Mouse (Mus musculus): ENCODE data around the gene 1700003F12Rik. TPM values are rescaled to one million over a fixed set of nuclear protein-coding genes. Genes with fewer than 3 reads are reported as not detected.

The 1700003F12Rik gene
- polyA plus RNA-seq, 1 experiment, result 3.3 TPM

DNA sequence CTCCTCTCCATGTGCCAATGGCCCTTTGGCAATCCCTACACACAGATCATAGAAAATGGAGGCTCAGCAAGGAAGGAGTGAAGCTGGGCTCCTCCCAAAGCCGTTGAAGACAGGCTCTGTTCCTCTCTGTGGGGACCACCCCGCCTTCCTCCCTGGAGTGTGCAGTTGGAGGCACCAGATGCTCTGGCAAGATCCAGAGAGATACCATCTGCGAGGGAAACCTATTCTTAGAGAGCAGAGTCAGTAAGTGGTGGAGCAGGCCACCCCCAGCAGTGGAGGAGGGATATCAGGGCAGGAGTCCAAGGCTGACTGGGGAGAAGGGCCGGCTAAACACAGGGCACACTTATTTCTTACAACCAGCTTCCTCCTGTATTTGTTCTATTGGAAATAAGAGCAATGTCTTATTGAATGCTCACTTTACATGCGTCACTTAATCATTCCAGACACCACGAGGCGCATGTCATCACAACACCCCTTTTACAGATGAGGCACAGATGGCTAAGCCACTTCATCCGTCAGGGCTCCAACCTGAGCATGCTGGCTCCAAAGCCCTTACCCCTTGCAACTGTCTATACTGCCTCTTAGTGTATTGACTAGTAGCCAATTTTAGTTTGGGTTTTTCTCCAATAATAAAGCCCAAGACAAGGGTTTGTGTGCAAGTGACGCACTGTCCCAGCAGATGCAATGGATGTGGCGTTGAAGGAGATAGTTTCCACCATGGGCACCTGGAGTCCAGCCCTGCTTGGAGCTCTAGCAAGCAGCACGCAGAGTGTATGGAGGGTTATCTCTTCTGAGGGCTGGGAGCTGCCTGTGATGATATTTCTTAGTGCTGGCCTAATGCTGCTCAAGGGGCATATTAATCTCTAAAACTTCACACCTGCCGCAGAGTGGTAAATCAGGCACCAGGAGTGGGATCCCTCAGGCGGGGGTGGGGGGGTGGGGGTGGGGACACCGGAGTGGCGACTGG is 37.3 kb downstream of the 1700003F12Rik start:
- Histone ChIP-seq H3K36me3 (ENCODE audit: control insufficient read depth, insufficient read depth, low read length) (peaks cover 7% of the 10 kb centered on the region), H3K4me1 (ENCODE audit: control insufficient read depth, insufficient read depth, insufficient read length) (no peaks in the 10 kb centered on the region), H3K27me3 (ENCODE audit: control insufficient read depth, insufficient read depth, low read length) (no peaks in the 10 kb centered on the region), H3K4me3 (ENCODE audit: extremely low read depth, insufficient read depth, insufficient read length) (no peak overlapping the region), H3K27ac (ENCODE audit: insufficient read depth, low read length) (no peak overlapping the region)
- no peak for TF ChIP-seq POLR2A (IDR thresholded peaks at IDR 0.05; ENCODE audit: low read depth, low read length)
- no peak for TF ChIP-seq CTCF (IDR thresholded peaks at IDR 0.05; ENCODE audit: extremely low read depth, insufficient read depth, insufficient read length, insufficient replicate concordance)
- DNase-seq (ENCODE audit: low read depth in 1 of 2, low spot score in 2 of 2), result no peak
- 72% methylated on average over 15 of the region's 15 CpGs for WGBS

DNA sequence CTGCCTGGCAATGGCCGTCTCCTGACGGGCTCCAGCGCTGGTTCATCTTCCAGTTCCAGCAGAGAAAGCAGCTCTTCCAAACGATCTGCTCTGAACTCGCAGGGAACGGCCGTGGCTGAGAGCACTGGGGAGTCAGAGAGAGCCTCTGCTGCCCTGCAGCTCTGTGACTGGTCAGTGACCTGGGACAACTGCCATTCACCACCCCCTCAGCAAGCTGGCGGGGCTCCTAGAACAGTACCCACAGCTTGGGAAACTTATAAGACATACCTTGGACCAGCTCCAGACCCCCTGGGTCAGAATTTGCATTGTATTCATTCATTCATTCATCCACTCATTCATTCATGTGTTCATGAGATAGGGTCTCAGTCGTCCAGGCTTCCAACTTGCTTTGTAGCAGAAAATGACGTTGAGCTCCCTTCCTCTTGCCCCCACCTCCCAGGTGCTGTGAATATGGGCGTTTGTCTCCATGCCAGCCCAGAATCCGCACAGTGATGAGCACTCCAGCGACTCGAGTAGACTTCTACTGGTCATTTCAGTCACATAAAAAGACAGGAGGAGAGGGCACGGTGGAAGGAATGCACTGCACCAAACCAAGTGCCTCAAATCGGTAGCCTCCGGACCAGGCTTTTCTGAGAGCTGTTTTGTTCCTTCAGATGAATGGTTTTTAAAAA is 38.2 kb downstream of the 1700003F12Rik start:
- DNase-seq (ENCODE audit: low read depth in 1 of 2, low spot score in 2 of 2), result no peak
- WGBS, result 85% methylated on average over 17 of the region's 17 CpGs

DNA sequence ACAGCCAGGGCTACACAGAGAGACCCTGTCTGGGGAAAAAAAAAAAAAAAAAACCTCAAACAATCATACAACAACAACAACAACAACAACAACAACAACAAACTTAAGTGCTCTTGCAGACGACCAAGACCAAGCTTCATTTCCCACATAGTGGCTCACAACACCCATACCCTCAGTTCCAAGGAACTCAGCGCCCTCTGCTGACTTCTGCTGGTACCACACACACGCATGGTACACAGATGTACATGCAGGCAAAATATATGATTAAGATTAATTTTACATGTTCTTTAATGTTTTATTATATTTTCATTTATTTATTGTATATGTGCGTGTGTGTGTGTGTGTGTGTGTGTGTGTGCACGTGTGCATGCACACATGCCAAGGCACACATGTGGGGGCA is 39.5 kb downstream of the 1700003F12Rik start:
- H3K27me3 ChIP-seq (ENCODE audit: control insufficient read depth, insufficient read depth, low read length), result no peaks in the 10 kb centered on the region
- 84% methylated on average over 5 of the region's 5 CpGs for WGBS
- DNase-seq (ENCODE audit: low read depth in 1 of 2, low spot score in 2 of 2), result peak in 1 of 2 experiments; percentile 16
- H3K4me3 ChIP-seq (ENCODE audit: extremely low read depth, insufficient read depth, insufficient read length), result no peak overlapping the region
- H3K4me1 ChIP-seq (ENCODE audit: control insufficient read depth, insufficient read depth, insufficient read length), result no peaks in the 10 kb centered on the region
- H3K27ac ChIP-seq (ENCODE audit: insufficient read depth, low read length), result no peak overlapping the region
- H3K36me3 ChIP-seq (ENCODE audit: control insufficient read depth, insufficient read depth, low read length), result peaks cover 7% of the 10 kb centered on the region
- TF ChIP-seq CTCF (IDR thresholded peaks at IDR 0.05; ENCODE audit: extremely low read depth, insufficient read depth, insufficient read length, insufficient replicate concordance) (peak; percentile 26; the same call in 1 of the 2 replicates), POLR2A (IDR thresholded peaks at IDR 0.05; ENCODE audit: low read depth, low read length) (no peak)

More for the DNA sequence above, 38.2 kb downstream of the 1700003F12Rik start:
- H3K4me3 ChIP-seq (ENCODE audit: extremely low read depth, insufficient read depth, insufficient read length), result no peak overlapping the region
- no peak for TF ChIP-seq POLR2A (IDR thresholded peaks at IDR 0.05; ENCODE audit: low read depth, low read length)
- TF ChIP-seq CTCF (IDR thresholded peaks at IDR 0.05; ENCODE audit: extremely low read depth, insufficient read depth, insufficient read length, insufficient replicate concordance), result no peak
- H3K4me1 ChIP-seq (ENCODE audit: control insufficient read depth, insufficient read depth, insufficient read length), result no peaks in the 10 kb centered on the region
- no peaks in the 10 kb centered on the region for H3K27me3 ChIP-seq (ENCODE audit: control insufficient read depth, insufficient read depth, low read length)
- H3K27ac ChIP-seq (ENCODE audit: insufficient read depth, low read length), result no peak overlapping the region
- peaks cover 7% of the 10 kb centered on the region for H3K36me3 ChIP-seq (ENCODE audit: control insufficient read depth, insufficient read depth, low read length)

DNA sequence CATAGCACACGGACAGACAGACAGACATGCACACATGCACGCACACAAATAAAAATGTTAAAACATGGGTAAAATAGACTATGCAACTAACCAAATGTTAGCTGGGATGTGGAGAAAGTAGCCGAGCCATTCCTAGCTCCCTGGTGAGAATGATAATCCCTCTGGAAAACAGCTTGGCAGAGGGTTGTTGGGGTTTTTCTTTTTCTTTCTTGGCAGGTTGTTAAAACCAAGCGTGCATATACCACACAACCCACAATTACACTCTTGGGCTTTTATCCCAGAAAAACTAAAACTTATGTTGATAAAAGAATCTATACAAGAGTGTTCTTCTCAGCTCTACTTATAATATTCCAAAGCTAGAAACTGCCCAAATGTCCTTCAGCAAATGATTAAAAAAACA is 42.2 kb downstream of the 1700003F12Rik start:
- H3K27me3 ChIP-seq (ENCODE audit: control insufficient read depth, insufficient read depth, low read length), result no peaks in the 10 kb centered on the region
- H3K4me3 ChIP-seq (ENCODE audit: extremely low read depth, insufficient read depth, insufficient read length), result no peak overlapping the region
- TF ChIP-seq POLR2A (IDR thresholded peaks at IDR 0.05; ENCODE audit: low read depth, low read length) (no peak), CTCF (IDR thresholded peaks at IDR 0.05; ENCODE audit: extremely low read depth, insufficient read depth, insufficient read length, insufficient replicate concordance) (no peak)
- H3K4me1 ChIP-seq (ENCODE audit: control insufficient read depth, insufficient read depth, insufficient read length), result no peaks in the 10 kb centered on the region
- peaks cover 7% of the 10 kb centered on the region for H3K36me3 ChIP-seq (ENCODE audit: control insufficient read depth, insufficient read depth, low read length)
- no peak for DNase-seq (ENCODE audit: low read depth in 1 of 2, low spot score in 2 of 2)
- no peak overlapping the region for H3K27ac ChIP-seq (ENCODE audit: insufficient read depth, low read length)
- 95% methylated on average over 4 of the region's 4 CpGs for WGBS

DNA sequence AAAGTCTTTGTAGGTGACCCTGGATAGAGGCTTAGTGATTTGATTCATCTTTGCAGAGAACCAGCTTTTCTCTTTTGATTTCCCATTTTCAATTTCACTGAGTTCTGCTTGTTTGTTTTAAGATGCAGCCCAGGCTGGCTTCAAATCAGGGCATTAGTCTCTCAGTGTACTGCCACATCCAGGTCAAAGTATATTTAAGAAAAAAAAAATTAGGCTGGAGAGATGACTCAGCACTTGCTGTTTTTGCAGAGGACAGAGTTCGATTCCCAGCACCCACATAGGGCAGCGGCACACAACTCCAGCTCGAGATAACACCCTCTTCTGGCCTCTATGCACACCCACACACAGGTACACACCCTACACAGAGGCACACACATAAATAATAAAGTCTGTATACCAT is 44.4 kb downstream of the 1700003F12Rik start:
- no peak overlapping the region for H3K4me3 ChIP-seq (ENCODE audit: extremely low read depth, insufficient read depth, insufficient read length)
- no peak for DNase-seq (ENCODE audit: low read depth in 1 of 2, low spot score in 2 of 2)
- 91% methylated on average over 3 of the region's 3 CpGs for WGBS
- H3K36me3 ChIP-seq (ENCODE audit: control insufficient read depth, insufficient read depth, low read length), result peaks cover 10% of the 10 kb centered on the region
- TF ChIP-seq CTCF (IDR thresholded peaks at IDR 0.05; ENCODE audit: extremely low read depth, insufficient read depth, insufficient read length, insufficient replicate concordance) (no peak), POLR2A (IDR thresholded peaks at IDR 0.05; ENCODE audit: low read depth, low read length) (no peak)
- H3K4me1 ChIP-seq (ENCODE audit: control insufficient read depth, insufficient read depth, insufficient read length), result no peaks in the 10 kb centered on the region
- H3K27ac ChIP-seq (ENCODE audit: insufficient read depth, low read length), result no peak overlapping the region
- no peaks in the 10 kb centered on the region for H3K27me3 ChIP-seq (ENCODE audit: control insufficient read depth, insufficient read depth, low read length)

DNA sequence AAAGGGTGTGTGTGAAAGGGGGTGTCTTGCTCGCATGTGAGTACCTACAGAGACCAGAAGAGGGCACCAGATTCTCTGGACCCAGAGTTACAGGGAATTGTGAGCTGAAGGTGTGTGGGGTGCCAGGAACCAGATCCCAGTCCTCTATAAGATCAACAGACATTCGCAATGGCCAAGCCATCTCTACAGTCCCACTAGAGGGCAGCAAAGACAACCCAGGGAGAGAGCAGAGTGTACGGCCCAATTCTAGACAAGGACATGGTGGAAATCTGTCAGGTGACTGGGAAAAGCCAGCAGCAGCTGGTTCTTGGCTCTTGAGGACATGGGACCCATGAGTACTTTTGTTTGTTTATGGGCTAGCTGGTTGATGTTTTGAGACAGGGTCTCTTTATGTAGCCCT is 46.1 kb downstream of the 1700003F12Rik start:
- 67% methylated on average over 3 of the region's 3 CpGs for WGBS
- Histone ChIP-seq H3K36me3 (ENCODE audit: control insufficient read depth, insufficient read depth, low read length) (peaks cover 4% of the 10 kb centered on the region; the same call in 1 of the 2 replicates), H3K27ac (ENCODE audit: insufficient read depth, low read length) (no peak overlapping the region), H3K4me1 (ENCODE audit: control insufficient read depth, insufficient read depth, insufficient read length) (peaks cover 2% of the 10 kb centered on the region; the same call in 1 of the 2 replicates), H3K27me3 (ENCODE audit: control insufficient read depth, insufficient read depth, low read length) (no peaks in the 10 kb centered on the region), H3K4me3 (ENCODE audit: extremely low read depth, insufficient read depth, insufficient read length) (no peak overlapping the region)
- DNase-seq (ENCODE audit: low read depth in 1 of 2, low spot score in 2 of 2), result peak; percentile 25 to 56
- TF ChIP-seq POLR2A (IDR thresholded peaks at IDR 0.05; ENCODE audit: low read depth, low read length) (no peak), CTCF (IDR thresholded peaks at IDR 0.05; ENCODE audit: extremely low read depth, insufficient read depth, insufficient read length, insufficient replicate concordance) (peak; percentile 67; the same call in 1 of the 2 replicates)
